Mouse (Mus musculus) liver, postnatal 0 days (tissue): ENCODE data around the gene Bfsp2. TPM values are rescaled to one million over a fixed set of nuclear protein-coding genes. Genes with fewer than 3 reads are reported as not detected.

Experiments
- ATAC-seq: fragments of 200-750 bp; cut with Nextera tagmentation; 2 replicates; pipeline ENCODE4 v1.8.0; 2017; ENCODE audit warnings: mild to moderate bottlenecking, moderate library complexity
- DNase-seq: peaks from one replicate; pipeline ENCODE4 v3.0.0-alpha.2; 2016
- H3K27ac ChIP-seq: fragments of 300-500 bp; sonication (generic); 2 replicates; pipeline ENCODE4 v1.5.1; 2014; ENCODE audit warnings: antibody characterized with exemption, moderate library complexity, mild to moderate bottlenecking, low read depth
- H3K27me3 ChIP-seq: fragments of 300-500 bp; sonication (generic); 2 replicates; pipeline ENCODE4 v1.6.1; 2014; ENCODE audit warnings: low read length, control low read depth, mixed read lengths; ENCODE audit not compliant: insufficient read depth
- H3K36me3 ChIP-seq: fragments of 300-500 bp; sonication (generic); replicated peaks from 2 replicates; pipeline ENCODE4 v1.6.1; 2014; ENCODE audit warnings: mild to moderate bottlenecking, control low read depth, low read length, moderate library complexity, mixed read lengths; ENCODE audit not compliant: insufficient read depth
- H3K4me1 ChIP-seq: fragments of 300-500 bp; sonication (generic); 2 replicates; pipeline ENCODE4 v1.6.1; 2014; ENCODE audit warnings: antibody characterized with exemption, mild to moderate bottlenecking, control low read depth; ENCODE audit not compliant: insufficient read depth
- H3K4me2 ChIP-seq: fragments of 300-500 bp; sonication (generic); 2 replicates; pipeline ENCODE4 v1.6.1; 2014; ENCODE audit warnings: low read depth, mild to moderate bottlenecking, low read length, moderate library complexity, mixed read lengths
- H3K4me3 ChIP-seq: fragments of 300-500 bp; sonication (generic); 2 replicates; pipeline ENCODE4 v1.5.1; 2014; ENCODE audit warnings: low read depth, low read length
- H3K9ac ChIP-seq: fragments of 300-500 bp; sonication (generic); replicated peaks from 2 replicates; pipeline ENCODE4 v1.6.1; 2014; ENCODE audit warnings: mild to moderate bottlenecking, moderate library complexity
- H3K9me3 ChIP-seq: fragments of 300-500 bp; sonication (generic); 2 replicates; pipeline ENCODE4 v1.6.1; 2016; ENCODE audit warnings: mild to moderate bottlenecking, control low read depth, low read length, mixed read lengths
- CTCF ChIP-seq: sonication (generic); IDR thresholded peaks from 2 replicates; pipeline ENCODE4 v1.5.1; 2016; ENCODE audit warnings: antibody characterized with exemption, low read depth
- EP300 ChIP-seq: IDR thresholded peaks from 2 replicates; pipeline ENCODE4 v1.6.1; 2016; ENCODE audit warnings: antibody characterized with exemption, low read depth, mild to moderate bottlenecking
- whole genome bisulfite sequencing: fragments of 180-500 bp; shearing (Covaris S2); extraction: QIAGEN DNeasy Blood & Tissue Kit; methylation state at CpG from one replicate; pipeline ENCODE4 v1.1.7; 2014; ENCODE audit not compliant: insufficient replicate concordance; 5-methylcytosine and 5-hydroxymethylcytosine counted together
- polyA plus RNA-seq: library from polyadenylated mRNA; unstranded; fragments of >200 nt; fragmentation: Nextera tagmentation; extraction: Ambion mirVana; gene quantifications from 2 replicates; pipeline ENCODE4 v1.2.1, GENCODE M21; 2015

The Bfsp2 gene
- polyA plus RNA-seq, 1 experiment from 2014 or later = 5.5 TPM

GRCm38 (mm10) chr9:103490439-103490838 lies 10.2 kb upstream of the Bfsp2 start:
- H3K4me2 ChIP-seq = no peak overlapping the region
- H3K27ac ChIP-seq = no peak overlapping the region
- ATAC-seq = peak; percentile 47
- no peak overlapping the region for H3K9ac ChIP-seq
- WGBS = 29% methylated on average over 2 of the region's 2 CpGs
- H3K9me3 ChIP-seq = no peaks in the 10 kb centered on the region
- no peak for TF ChIP-seq EP300
- TF ChIP-seq CTCF = peak; percentile 96
- H3K4me1 ChIP-seq = peaks cover 14% of the 10 kb centered on the region
- DNase-seq = peak; percentile 83
- no peaks in the 10 kb centered on the region for H3K27me3 ChIP-seq
- H3K4me3 ChIP-seq = no peak overlapping the region
- no peaks in the 10 kb centered on the region for H3K36me3 ChIP-seq

GRCm38 (mm10) chr9:103489883-103490282 lies 9.7 kb upstream of the Bfsp2 start:
- H3K36me3 ChIP-seq = no peaks in the 10 kb centered on the region
- 54% methylated on average over 4 of the region's 4 CpGs for WGBS
- DNase-seq = no peak

GRCm38 (mm10) chr9:103489096-103489495 lies 8.9 kb upstream of the Bfsp2 start:
- peak; percentile 55 for DNase-seq
- TF ChIP-seq EP300 (no peak), CTCF (no peak)
- H3K36me3 ChIP-seq = no peaks in the 10 kb centered on the region
- peaks cover 14% of the 10 kb centered on the region for H3K4me1 ChIP-seq
- no peak overlapping the region for H3K4me2 ChIP-seq
- H3K27me3 ChIP-seq = no peaks in the 10 kb centered on the region
- 38% methylated on average over 7 of the region's 7 CpGs for WGBS
- H3K4me3 ChIP-seq = no peak overlapping the region
- H3K27ac ChIP-seq = peak overlapping the region; percentile 48; the same call in 1 of the 2 replicates
- no peak overlapping the region for H3K9ac ChIP-seq
- ATAC-seq = peak; percentile 37
- no peaks in the 10 kb centered on the region for H3K9me3 ChIP-seq

More at GRCm38 (mm10) chr9:103489883-103490282, 9.7 kb upstream of the Bfsp2 start:
- H3K4me3 ChIP-seq = no peak overlapping the region
- no peak for ATAC-seq
- peaks cover 14% of the 10 kb centered on the region for H3K4me1 ChIP-seq
- H3K27me3 ChIP-seq = no peaks in the 10 kb centered on the region
- TF ChIP-seq CTCF (no peak), EP300 (no peak)
- H3K9me3 ChIP-seq = no peaks in the 10 kb centered on the region
- H3K4me2 ChIP-seq = no peak overlapping the region
- 0 out of 2 replicates have a peak overlapping the region, but pooled peaks have one; percentile 34 for H3K27ac ChIP-seq
- H3K9ac ChIP-seq = no peak overlapping the region

- H3K4me3 ChIP-seq = no peak overlapping the region
- DNase-seq = no peak
- peaks cover 16% of the 10 kb centered on the region for H3K4me1 ChIP-seq
- H3K9ac ChIP-seq = no peak overlapping the region
- H3K9me3 ChIP-seq = no peaks in the 10 kb centered on the region
- TF ChIP-seq EP300 (no peak), CTCF (no peak)
- WGBS = 33% methylated on average over 6 of the region's 6 CpGs
- ATAC-seq = peak; percentile 23; the same call in 1 of the 2 replicates
- no peaks in the 10 kb centered on the region for H3K27me3 ChIP-seq
- no peak overlapping the region for H3K27ac ChIP-seq
- H3K4me2 ChIP-seq = no peak overlapping the region
- no peaks in the 10 kb centered on the region for H3K36me3 ChIP-seq
Measured at GRCm38 (mm10) chr9:103486262-103486661, 6.0 kb upstream of the Bfsp2 start.

GRCm38 (mm10) chr9:103485606-103486005 lies 5.4 kb upstream of the Bfsp2 start:
- Histone ChIP-seq H3K27ac (no peak overlapping the region), H3K9me3 (no peaks in the 10 kb centered on the region), H3K9ac (no peak overlapping the region), H3K4me3 (no peak overlapping the region), H3K4me1 (peaks cover 20% of the 10 kb centered on the region), H3K4me2 (no peak overlapping the region), H3K36me3 (no peaks in the 10 kb centered on the region), H3K27me3 (no peaks in the 10 kb centered on the region)
- ATAC-seq = no peak
- DNase-seq = no peak
- TF ChIP-seq EP300 (no peak), CTCF (no peak)
- 20% methylated on average over 8 of the region's 8 CpGs for WGBS

GRCm38 (mm10) chr9:103480603-103481220 lies 492 bp upstream of the Bfsp2 start:
- ATAC-seq = peak; percentile 51

More at GRCm38 (mm10) chr9:103480603-103481220, 492 bp upstream of the Bfsp2 start:
- no peak overlapping the region for H3K27ac ChIP-seq
- 54% methylated on average over 8 of the region's 8 CpGs for WGBS
- no peaks in the 10 kb centered on the region for H3K36me3 ChIP-seq
- no peak overlapping the region for H3K4me2 ChIP-seq
- H3K9ac ChIP-seq = no peak overlapping the region
- no peak for TF ChIP-seq EP300
- no peak for TF ChIP-seq CTCF
- H3K27me3 ChIP-seq = no peaks in the 10 kb centered on the region
- no peaks in the 10 kb centered on the region for H3K9me3 ChIP-seq
- peak; percentile 69 for DNase-seq
- peaks cover 6% of the 10 kb centered on the region; the same call in 1 of the 2 replicates for H3K4me1 ChIP-seq
- no peak overlapping the region for H3K4me3 ChIP-seq
